Mouse (Mus musculus) CH12.LX (cell line): ENCODE measurements around the gene Zfp638. TPM values are rescaled to one million over a fixed set of nuclear protein-coding genes. Genes with fewer than 3 reads are reported as not detected.

Experiments
- DNase-seq: peaks from one replicate; pipeline ENCODE4 v3.0.0-alpha.2; 2013; ENCODE audit errors: extremely low read depth
- H3K27ac ChIP-seq: 2 replicates; pipeline ENCODE4 v1.5.1; 2012; ENCODE audit warnings: low read depth, mild to moderate bottlenecking, control low read depth, moderate library complexity; ENCODE audit not compliant: insufficient read depth
- H3K27me3 ChIP-seq: replicated peaks from 2 replicates; pipeline ENCODE3; 2012; ENCODE audit warnings: inconsistent platforms
- H3K36me3 ChIP-seq, 2 experiments: replicated peaks in 1 of 2; 2 replicates each; pipeline versions ENCODE3 to v1.6.1; 2012; ENCODE audit warnings: inconsistent platforms in 1 of 2, low read length in 1 of 2, mild to moderate bottlenecking in 1 of 2, mixed read lengths in 1 of 2, moderate library complexity in 1 of 2; ENCODE audit not compliant: control insufficient read depth in 1 of 2, insufficient read depth in 1 of 2
- H3K4me1 ChIP-seq, 2 experiments: 2 replicates each; pipeline ENCODE4 v1.6.1; 2012; ENCODE audit warnings: inconsistent platforms in 1 of 2, moderate library complexity in 1 of 2; ENCODE audit not compliant: insufficient read depth in 2 of 2, control insufficient read depth in 1 of 2
- H3K4me2 ChIP-seq: 2 replicates; pipeline ENCODE4 v1.6.1; 2012; ENCODE audit warnings: low read depth, mild to moderate bottlenecking, control low read depth; ENCODE audit not compliant: poor library complexity, insufficient read depth, severe bottlenecking
- H3K4me3 ChIP-seq, 3 experiments: fragments of 150-350 bp in 1 of 3; sonication (generic) in 1 of 3; replicated peaks in 1 of 3; 2 replicates each; pipeline versions ENCODE3 to v1.5.1; 2011 to 2012; ENCODE audit warnings: low read depth in 2 of 3, low read length in 2 of 3, mild to moderate bottlenecking in 2 of 3, moderate library complexity in 2 of 3, control low read depth in 1 of 3, improper control_type of control experiment in 1 of 3, inconsistent platforms in 1 of 3, mixed read lengths in 1 of 3; ENCODE audit not compliant: poor library complexity in 1 of 3
- H3K79me2 ChIP-seq: replicated peaks from 2 replicates; pipeline ENCODE4 v1.6.1; 2012; ENCODE audit warnings: mild to moderate bottlenecking, moderate library complexity; ENCODE audit not compliant: control insufficient read depth, poor library complexity, insufficient read depth, severe bottlenecking; ENCODE audit errors: extremely low read depth
- H3K9ac ChIP-seq: 2 replicates; pipeline ENCODE4 v1.6.1; 2012; ENCODE audit warnings: low read depth, mild to moderate bottlenecking, control low read depth, moderate library complexity; ENCODE audit not compliant: insufficient read depth
- H3K9me3 ChIP-seq: replicated peaks from 2 replicates; pipeline ENCODE3; 2012; ENCODE audit warnings: low read length, inconsistent platforms, mixed read lengths
- CHD1 ChIP-seq: IDR thresholded peaks from 2 replicates; pipeline ENCODE4 v1.6.1; 2012; ENCODE audit warnings: low read depth, low read length, improper control_type of control experiment, inconsistent platforms
- CTCF ChIP-seq, 2 experiments: IDR thresholded peaks in 1 of 2; conservative IDR thresholded peaks in 1 of 2; 2 replicates each; pipeline ENCODE4 v1.5.1; 2011 to 2012; ENCODE audit warnings: low read depth in 2 of 2, low read length in 2 of 2, improper control_type of control experiment in 1 of 2, inconsistent platforms in 1 of 2, mild to moderate bottlenecking in 1 of 2, moderate library complexity in 1 of 2
- ELF1 ChIP-seq: IDR thresholded peaks from 2 replicates; pipeline ENCODE4 v1.6.1; 2014; ENCODE audit warnings: low read depth, mild to moderate bottlenecking, inconsistent platforms, low read length, improper control_type of control experiment
- GABPA ChIP-seq: IDR thresholded peaks from 2 replicates; pipeline ENCODE4 v1.6.1; 2012; ENCODE audit warnings: low read depth, low read length, improper control_type of control experiment, inconsistent platforms; ENCODE audit not compliant: insufficient replicate concordance
- JUN ChIP-seq: IDR thresholded peaks from 2 replicates; pipeline ENCODE4 v1.6.1; 2011; ENCODE audit warnings: low read depth, mild to moderate bottlenecking, low read length, improper control_type of control experiment, moderate library complexity; ENCODE audit not compliant: insufficient read depth
- JUND ChIP-seq: conservative IDR thresholded peaks from 2 replicates; pipeline ENCODE4 v1.6.1; 2011; ENCODE audit warnings: low read depth, low read length, improper control_type of control experiment
- MYC ChIP-seq: IDR thresholded peaks from 2 replicates; pipeline ENCODE4 v1.6.1; 2011; ENCODE audit warnings: low read depth, mild to moderate bottlenecking, improper control_type of control experiment, low read length
- NRF1 ChIP-seq: IDR thresholded peaks from 2 replicates; pipeline ENCODE4 v1.6.1; 2014; ENCODE audit warnings: low read depth, mild to moderate bottlenecking, inconsistent platforms, low read length, improper control_type of control experiment, moderate library complexity
- PAX5 ChIP-seq: IDR thresholded peaks from 2 replicates; pipeline ENCODE4 v1.6.1; 2012; ENCODE audit warnings: low read length, inconsistent platforms, mixed read lengths
- POLR2AphosphoS2 ChIP-seq: IDR thresholded peaks from 2 replicates; pipeline ENCODE4 v1.6.1; 2011; ENCODE audit warnings: low read depth, low read length, improper control_type of control experiment
- RAD21 ChIP-seq: IDR thresholded peaks from 2 replicates; pipeline ENCODE4 v1.6.1; 2011; ENCODE audit warnings: low read depth, mild to moderate bottlenecking, low read length, improper control_type of control experiment, moderate library complexity
- UBTF ChIP-seq: IDR thresholded peaks from 2 replicates; pipeline ENCODE4 v1.6.1; 2012; ENCODE audit warnings: low read depth, mild to moderate bottlenecking, inconsistent platforms, low read length, improper control_type of control experiment, moderate library complexity
- USF2 ChIP-seq: conservative IDR thresholded peaks from 2 replicates; pipeline ENCODE4 v1.6.1; 2011; ENCODE audit warnings: low read depth, low read length, improper control_type of control experiment
- ZKSCAN1 ChIP-seq: IDR thresholded peaks from 2 replicates; pipeline ENCODE4 v1.6.1; 2012; ENCODE audit warnings: low read depth, inconsistent platforms, low read length, improper control_type of control experiment, borderline replicate concordance
- dilution Hi-C: fragments of 300-500 bp; cut with MboI; formaldehyde crosslinking; loops from 2 replicates; pipeline ENCODE4 v1.14.3; 2020; ENCODE audit warnings: low sequenced_read_pairs; ENCODE audit not compliant: extremely low pct_unique_long_range_greater_than_20kb, extremely low pct_ligation_motif_present
- in situ Hi-C: fragments of 300-500 bp; cut with MboI; formaldehyde crosslinking; loops from 3 replicates; pipeline ENCODE4 v1.14.3; 2019; ENCODE audit warnings: low sequenced_read_pairs, low pct_ligation_motif_present, low pct_unique_long_range_greater_than_20kb, mixed read lengths
- polyA plus RNA-seq: library from polyadenylated mRNA; unstranded; fragments of >175 nt; gene quantifications from 2 replicates; pipeline ENCODE4 v1.2.1, GENCODE M21; 2012; ENCODE audit warnings: low read depth; ENCODE audit not compliant: insufficient read length
- total RNA-seq, 2 experiments: library from RNA; depleted of rRNA; stranded (reverse); fragments of 300-350 nt in 1 of 2; fragments of >200 nt in 1 of 2; gene quantifications; 2 replicates each; pipeline ENCODE4 v1.2.3; 2012 to 2014

Zfp638 gene
- total and polyA plus RNA-seq, 3 experiments: 42.1 to 57.3 (median 48.0) TPM

DNA sequence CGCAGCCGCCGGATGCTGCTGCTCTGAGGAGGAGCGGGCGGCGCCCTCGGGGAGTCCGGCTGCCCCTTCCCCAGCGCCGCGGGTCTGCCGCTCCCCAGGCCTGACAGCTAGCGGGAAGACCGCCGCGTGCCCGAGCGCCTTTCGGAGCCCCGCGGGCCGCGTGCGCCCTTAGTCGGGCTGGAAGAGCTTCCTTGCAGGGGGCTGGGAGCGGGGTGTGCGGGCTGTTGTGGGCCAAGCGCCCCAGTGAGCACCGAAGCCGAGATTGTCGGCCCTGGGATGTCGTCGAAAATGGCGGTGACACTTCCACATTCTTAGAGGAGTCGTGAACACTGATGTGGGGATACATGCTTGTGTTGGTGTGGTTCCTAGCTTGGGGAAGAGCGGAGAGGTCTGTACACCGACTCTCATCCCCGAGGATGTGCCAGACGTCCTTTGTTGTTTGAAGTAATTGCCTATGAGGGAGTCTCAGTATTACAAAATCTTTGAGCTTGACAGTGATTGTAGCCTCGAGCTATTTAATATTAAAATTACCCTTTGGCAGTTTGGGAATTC is 47.9 kb downstream of the Zfp638 start:
- Histone ChIP-seq H3K79me2 (peaks cover 32% of the 10 kb centered on the region), H3K4me2 (peak overlapping the region; percentile 68; the same call in 1 of the 2 replicates), H3K4me3 (peak overlapping the region; percentile 86 to 92 (median 90)), H3K9me3 (no peaks in the 10 kb centered on the region), H3K27me3 (no peaks in the 10 kb centered on the region), H3K27ac (peak overlapping the region; percentile 74), H3K36me3 (peaks cover 0 to under 1% of the 10 kb centered on the region in 2 experiments), H3K9ac (peak overlapping the region; percentile 86), H3K4me1 (peaks cover 0 to 5% of the 10 kb centered on the region in 2 experiments; a peak in 2 of 4 replicates)
- TF ChIP-seq ELF1 (no peak), UBTF (0 out of 2 replicates have a peak, but pooled peaks have one; percentile 18), MYC (peak; percentile 44; the same call in 1 of the 2 replicates)
- peak; percentile 22 for DNase-seq
- in situ Hi-C loops (loop anchor here (5.0 kb wide), 1 partner anchor 37 kb away; no protein-coding TSS in a partner anchor), dilution Hi-C loops (no loop called here)

DNA sequence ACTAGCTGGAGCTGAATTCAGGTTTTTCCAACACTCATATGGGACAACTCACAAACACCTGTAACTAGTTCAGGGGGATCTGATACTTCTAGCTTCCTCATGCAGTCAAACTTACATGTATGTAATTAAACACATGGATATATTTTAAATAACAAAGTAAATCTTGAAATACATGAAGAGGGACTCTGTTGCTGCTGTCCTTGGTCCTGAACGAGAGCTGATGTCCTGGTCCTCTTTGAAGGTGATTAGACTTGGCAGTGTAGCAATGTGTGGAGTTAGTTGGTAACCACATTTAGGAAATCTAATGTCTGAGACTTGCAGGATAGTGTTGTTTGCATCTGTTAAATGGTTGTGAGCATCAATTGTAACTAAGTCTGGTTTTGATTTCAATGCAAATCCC is 60.5 kb downstream of the Zfp638 start:
- dilution Hi-C loops: no loop called here
- peak; percentile 35 for DNase-seq
- no peak overlapping the region for H3K27ac ChIP-seq
- TF ChIP-seq POLR2AphosphoS2: peak; percentile 64; the same call in 1 of the 2 replicates
- no peak for TF ChIP-seq CHD1
- no peak for TF ChIP-seq NRF1
- no peak for TF ChIP-seq PAX5
- peaks cover 10 to 37% of the 10 kb centered on the region in 2 experiments for H3K36me3 ChIP-seq
- H3K4me3 ChIP-seq: no peak overlapping the region
- no peak overlapping the region for H3K4me2 ChIP-seq
- in situ Hi-C loops: no loop called here
- H3K27me3 ChIP-seq: no peaks in the 10 kb centered on the region
- H3K9ac ChIP-seq: no peak overlapping the region
- H3K4me1 ChIP-seq: peaks cover 2 to 10% of the 10 kb centered on the region in 2 experiments; a peak in 1 of 4 replicates
- H3K79me2 ChIP-seq: peaks cover 69% of the 10 kb centered on the region
- peaks cover 6% of the 10 kb centered on the region for H3K9me3 ChIP-seq

DNA sequence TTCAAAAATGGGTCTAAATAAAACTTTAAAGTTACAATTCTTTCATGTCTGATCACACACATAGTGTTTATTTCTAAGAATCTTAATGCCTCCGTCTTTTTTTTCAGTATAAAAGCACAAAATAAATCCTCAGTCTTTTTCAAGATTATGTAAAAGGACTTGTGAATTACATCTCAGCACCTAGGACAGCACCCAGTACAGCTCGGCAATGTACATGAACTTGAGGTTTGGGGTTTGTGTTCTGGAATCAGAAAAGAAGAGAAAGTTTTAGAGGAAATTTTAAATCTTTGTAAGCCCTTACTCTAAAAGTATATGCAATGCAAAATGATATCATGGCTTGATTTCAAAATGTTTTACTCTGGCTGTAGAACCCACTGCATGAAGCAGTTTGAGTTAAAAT is 61.3 kb downstream of the Zfp638 start:
- TF ChIP-seq GABPA (no peak), JUN (no peak), CTCF (conservative IDR thresholded peaks at IDR 0.05 in 1 of 2, IDR thresholded peaks at IDR 0.05 in 1 of 2; ENCODE audit: low read depth in 2 of 2, low read length in 2 of 2) (no peak), JUND (no peak), POLR2AphosphoS2 (no peak), ZKSCAN1 (no peak), NRF1 (no peak), USF2 (no peak), RAD21 (no peak)
- Histone ChIP-seq H3K9me3 (peaks cover under 1% of the 10 kb centered on the region), H3K9ac (no peak overlapping the region), H3K4me1 (peaks cover 2 to 10% of the 10 kb centered on the region in 2 experiments; a peak in 1 of 4 replicates), H3K79me2 (peaks cover 67% of the 10 kb centered on the region), H3K4me3 (no peak overlapping the region), H3K36me3 (peaks cover 10 to 34% of the 10 kb centered on the region in 2 experiments), H3K27me3 (no peaks in the 10 kb centered on the region), H3K27ac (no peak overlapping the region), H3K4me2 (no peak overlapping the region)
- in situ Hi-C loops: no loop called here
- dilution Hi-C loops: no loop called here
- DNase-seq: no peak
